Mouse (Mus musculus) CH12F3 (cell line): ENCODE measurements around the gene Usp47.

Experiments used
- in situ Hi-C: fragments of 300-500 bp; cut with MboI; formaldehyde crosslinking; loops from 2 replicates; pipeline ENCODE4 v1.14.3; 2020; ENCODE audit warnings: low sequenced_read_pairs

Gene Usp47

DNA sequence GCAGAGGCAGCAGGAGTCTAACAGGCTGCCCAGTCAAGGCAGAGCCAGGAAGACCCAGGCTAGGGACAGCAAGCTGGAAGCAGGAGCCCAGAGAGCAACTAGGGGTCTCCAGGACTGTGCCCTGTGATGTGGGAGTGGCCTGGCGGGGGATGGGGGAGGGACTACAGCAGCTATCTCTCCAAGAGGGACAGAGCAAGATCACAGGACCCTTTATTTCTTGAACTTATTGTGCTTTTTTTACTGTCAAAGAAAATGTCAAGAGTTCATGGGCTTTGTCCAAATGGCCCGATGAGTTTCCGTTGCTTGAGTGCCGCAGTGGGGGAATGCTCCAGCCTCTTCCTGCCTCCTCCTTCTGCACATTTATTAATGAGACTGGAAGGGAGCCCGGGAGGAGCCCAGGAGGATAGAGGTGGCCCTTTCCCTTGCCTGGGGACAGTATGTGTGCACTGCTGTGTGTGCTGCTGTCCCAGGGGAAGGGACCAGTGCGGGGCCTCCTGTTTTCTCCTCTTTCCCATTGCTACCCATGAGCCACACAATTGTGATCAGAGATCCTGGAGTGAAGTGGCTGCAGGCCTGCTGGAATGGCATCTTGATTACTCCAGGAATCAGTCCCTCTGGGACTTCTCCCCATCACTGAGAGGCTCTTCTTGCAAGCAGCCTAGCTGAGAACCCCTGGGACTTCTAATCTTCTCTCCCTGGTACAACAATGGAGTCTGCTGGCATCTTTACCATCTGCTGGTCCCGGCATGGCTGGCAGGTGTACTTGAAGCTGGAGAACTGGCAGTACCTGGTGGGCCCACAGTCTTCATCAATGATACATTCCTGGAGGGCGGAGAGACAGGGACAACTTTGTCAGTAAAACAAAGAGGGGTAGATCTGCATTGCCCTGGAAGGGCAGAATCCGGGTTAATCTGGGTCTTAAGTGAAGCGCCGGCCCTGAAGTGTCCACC lies 97.8 kb downstream of the Usp47 start:
- in situ Hi-C loops: no loop called here

DNA sequence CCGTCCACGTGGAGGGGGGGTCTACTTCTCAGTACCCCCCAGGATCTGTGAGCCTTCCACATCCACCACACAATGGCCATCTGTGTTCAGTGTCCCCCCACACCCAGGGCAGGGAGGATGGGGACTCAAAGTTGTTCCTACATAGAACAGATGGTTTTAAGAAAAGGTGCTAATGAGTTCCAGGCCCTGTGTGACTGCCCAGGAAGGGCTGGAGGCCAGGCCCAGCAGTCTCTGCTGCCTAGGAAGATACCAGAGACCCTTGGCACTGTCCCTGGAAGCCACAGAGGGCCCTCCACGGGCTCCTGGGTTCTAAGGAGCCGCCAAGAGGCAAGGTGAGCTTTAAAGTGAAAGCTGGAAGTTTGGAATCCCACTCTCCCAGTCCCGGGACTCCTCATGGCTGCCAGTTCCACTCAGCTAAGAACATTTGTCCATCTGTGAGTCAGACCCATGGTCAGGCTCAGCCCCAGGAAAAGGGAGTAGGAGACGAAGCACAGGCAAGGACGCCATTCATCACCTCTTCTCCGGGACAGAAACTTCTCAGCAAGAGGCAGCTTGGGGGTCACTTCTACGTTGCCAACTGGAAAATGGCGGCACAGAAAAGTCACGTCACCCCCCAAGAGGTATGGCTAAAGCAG lies 98.7 kb downstream of the Usp47 start:
- in situ Hi-C loops: no loop called here

DNA sequence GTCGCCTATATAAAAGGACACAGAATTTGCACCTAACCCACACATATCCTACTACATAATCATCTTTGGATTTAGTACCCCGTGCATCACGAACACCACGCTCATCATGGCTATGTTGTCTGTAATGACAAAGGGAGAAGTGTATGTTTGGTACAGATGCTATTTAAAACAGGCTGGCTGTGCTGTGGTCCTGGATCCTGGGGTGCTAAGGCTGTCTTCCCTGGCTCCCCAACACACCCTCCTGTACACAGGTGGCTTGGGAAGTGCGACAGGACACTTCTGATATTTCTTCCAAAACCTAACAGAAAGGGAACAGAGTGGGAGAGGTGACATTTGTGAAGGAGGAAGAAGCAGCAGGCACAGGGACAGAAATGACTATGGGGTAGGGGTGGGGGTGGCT lies 100.3 kb downstream of the Usp47 start:
- in situ Hi-C loops: no loop called here

DNA sequence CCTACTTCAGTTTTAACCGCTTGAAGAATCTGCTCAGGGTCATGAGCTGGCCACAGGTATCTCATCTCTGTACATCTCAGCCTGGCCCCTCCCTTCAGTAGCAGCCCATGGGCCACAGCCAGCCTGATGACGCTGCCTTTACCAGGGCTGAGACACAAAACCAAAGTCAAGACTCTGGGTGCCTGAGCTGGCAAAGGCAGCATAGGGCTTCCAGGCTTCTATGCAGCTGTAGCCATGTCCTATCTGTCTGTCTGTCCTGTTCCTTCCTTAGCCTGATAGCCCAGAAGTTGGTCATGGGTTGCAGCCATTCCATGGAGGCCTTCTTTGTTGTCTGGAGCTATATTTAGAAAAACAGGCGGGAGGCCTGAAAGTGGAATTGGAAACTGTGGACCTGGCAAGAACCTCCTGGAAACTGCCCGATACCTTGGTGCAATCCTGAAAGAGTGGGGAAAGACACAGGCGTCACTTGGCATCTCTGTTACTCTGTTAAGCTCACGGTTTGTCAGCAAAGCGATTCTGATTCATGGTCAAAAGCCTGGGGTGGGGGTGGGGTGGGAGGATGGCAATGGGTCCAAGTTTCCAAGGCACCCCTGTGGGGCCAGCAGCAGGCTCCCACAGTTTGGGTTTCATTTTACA lies 102.4 kb downstream of the Usp47 start:
- in situ Hi-C loops: no loop called here

DNA sequence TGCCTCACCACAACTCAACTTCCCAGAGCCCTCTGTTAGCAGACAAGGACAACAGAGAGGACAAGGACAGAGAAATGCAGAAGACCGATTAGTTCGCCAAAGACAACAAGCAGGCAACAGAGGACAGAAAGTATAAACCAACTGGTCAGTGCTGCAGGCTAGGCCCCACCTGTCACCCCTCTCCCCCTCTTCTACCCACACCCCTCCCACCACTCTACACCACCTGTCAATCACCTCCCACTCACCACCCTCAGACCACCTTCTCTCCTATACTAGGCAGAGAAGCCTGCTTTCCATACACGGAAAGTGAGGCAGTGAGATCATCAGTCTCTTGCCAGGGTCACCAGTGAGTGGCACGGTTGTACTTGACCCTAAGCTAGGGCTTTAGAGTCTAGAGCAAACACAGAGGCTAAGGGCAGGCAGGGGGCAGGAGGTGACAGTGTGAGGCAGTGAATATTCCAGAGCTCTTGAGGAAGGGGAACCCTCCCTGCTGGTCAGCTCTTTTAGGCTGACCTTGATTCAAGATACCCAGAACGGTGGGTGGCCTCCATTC lies 103.9 kb downstream of the Usp47 start:
- in situ Hi-C loops: no loop called here

DNA sequence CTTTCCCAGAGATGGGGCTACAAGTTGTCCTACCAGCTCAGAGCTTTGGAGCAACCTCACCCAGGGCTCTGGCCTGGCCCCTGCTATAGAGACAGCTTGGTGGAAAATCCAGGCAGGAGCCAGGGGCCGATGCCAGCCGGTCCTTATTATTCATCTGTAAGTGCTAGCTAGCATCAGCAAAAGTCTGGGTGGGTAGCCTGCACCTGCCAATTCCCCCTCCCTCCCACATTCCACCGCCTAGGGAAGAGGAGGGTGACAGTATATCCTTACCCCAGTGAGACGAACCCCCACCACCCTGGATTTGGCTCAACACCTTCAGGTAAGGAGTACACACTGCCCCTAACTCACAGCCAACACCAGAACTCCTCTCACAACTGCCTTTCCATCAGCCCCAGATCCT lies 104.7 kb downstream of the Usp47 start:
- in situ Hi-C loops: no loop called here

DNA sequence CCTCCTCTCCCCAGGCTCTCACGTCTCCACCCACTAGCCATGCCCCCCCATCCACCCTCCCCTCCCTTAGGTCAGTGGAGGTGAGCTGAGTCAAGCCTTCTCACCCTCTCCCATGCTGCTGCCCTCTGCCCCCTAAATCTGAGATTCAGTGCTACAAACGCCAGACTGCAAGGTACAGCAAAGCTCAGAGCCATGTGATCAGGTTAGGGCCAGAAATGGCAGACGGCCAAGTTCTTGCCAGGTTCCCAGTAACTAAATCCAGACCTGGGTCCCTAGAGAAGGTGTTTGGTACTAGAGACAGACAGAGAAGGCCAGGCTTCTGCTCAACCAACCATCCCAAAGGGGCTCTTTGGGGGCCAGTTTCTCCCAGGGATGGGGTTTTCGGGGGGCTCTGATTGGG lies 105.5 kb downstream of the Usp47 start:
- in situ Hi-C loops: no loop called here

DNA sequence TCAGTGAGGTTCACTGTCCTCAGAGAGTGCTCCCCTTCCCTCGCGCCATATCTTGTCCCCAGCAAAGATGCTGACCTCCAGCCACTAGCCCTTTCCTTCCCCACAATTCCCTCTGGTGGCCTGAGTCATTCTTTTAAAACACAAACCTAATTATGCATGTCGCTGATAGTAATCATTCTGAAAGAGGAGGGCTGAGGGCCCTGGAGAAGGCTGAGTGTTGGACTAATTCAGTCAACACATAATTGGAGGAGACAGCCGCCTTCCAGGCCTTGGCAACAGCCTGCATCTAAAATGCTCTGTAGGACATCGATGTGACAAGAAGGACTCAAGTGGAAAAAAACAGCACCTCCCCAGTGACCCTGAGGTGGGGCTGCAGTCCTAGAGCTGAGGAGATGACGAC lies 106.5 kb downstream of the Usp47 start:
- in situ Hi-C loops: no loop called here

DNA sequence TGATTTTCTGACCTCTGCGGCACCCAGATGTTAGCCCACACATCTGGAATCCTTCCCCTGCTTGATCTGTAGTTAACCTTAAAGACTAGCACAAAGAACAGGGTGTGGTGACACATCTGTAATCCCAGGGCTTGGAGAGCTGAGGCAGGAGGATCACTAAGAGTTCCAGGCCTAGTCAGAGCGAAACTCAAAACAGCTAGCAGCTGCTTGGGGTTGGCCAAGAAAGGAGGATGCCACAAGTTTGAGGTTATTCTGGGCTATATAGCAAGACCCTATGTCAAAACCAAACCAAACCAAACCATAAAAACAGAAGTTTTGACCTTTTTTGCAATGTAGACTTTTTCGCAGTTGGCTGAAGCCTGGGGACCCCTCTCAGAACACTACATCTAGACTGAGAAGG lies 107.4 kb downstream of the Usp47 start:
- in situ Hi-C loops: no loop called here

DNA sequence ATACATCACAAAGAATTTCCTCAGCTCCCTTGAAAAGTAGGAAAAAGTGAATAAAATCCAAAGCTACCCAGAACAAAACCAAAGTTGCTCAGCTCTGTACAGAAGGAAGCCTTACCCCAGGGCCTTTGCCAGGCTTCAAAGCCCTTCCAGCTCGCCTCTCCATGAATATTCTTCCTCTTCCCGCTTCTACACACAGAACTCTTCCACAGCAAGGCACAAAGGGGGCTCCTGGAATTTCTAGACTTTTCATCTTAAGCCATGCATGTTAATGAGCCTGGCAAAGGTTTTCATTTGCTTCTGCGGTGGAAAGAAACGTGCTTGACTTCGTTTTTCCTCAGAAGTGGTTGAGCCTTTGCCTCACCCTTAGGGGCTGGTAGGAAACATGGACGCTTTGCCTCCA lies 108.7 kb downstream of the Usp47 start:
- in situ Hi-C loops: no loop called here

DNA sequence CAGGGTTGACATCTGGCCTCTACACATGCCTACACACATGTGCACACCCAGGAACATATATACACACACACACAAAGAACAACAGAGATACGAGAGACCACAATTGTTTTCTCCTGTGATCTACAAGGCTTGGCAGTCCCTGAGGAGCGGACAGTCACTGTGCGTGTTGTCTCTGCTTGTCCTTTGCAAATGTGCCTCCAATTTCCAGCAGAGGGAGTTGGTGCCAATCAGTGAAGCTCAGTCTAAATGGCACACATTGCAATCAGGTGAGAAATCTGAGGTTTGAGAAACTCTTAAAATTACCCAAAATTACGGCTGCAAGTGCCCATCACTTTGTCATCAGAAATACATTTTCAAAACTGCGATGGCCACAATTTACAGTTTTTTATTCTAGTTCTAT lies 110.0 kb downstream of the Usp47 start:
- in situ Hi-C loops: no loop called here

DNA sequence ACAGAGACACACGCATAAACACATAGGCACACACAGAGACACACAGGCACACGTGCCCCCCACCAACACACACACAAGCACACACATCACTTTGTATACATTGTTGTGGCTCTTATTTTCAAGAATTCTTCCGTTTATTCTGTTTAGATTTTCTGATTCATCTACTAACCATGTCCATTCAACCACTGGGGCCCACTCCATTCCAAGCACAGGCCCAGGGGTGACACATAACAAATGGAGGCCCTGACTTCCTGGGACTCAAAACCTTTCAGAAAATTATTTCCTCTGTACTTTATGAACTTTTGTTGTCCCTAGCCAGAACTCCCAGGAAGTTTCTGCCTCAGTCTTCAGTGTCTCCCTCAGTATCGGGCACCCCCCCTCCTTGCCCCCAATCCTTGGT lies 111.9 kb downstream of the Usp47 start:
- in situ Hi-C loops: no loop called here

DNA sequence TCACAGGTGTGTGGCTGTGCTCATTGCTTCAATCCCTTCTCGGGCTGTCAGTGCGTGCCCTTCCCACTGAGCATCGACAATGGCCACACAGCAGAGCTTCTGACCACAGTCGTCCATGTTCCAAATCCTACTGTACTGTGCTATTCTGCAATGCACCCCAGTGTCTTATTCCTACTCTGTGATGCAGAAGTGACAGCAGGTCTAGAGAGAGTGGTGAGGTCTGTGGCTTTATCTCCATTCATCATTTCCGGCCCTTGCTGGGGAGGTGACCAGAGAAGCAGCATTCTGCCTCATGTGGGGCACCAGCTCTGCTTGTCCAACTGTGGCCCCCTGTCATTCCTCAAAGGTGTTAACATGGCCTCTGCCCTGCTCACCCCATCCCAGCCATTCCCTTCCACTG lies 113.2 kb downstream of the Usp47 start:
- in situ Hi-C loops: no loop called here

DNA sequence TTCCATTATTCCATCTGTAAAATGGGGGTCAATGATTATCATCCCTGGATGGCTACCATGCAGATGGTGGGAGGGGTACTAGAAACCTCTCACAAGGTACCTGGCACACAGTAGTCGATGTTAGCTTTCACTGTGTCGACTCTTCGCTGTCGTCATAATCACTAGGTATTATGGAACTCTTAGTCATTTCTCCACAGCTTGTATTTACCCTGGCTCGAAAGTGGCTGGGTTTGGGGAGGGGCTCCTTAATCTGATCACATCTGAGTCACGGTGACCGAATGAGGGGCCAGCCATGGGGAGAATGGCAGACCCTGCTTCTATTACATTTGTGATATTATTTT lies 114.8 kb downstream of the Usp47 start:
- in situ Hi-C loops: no loop called here

DNA sequence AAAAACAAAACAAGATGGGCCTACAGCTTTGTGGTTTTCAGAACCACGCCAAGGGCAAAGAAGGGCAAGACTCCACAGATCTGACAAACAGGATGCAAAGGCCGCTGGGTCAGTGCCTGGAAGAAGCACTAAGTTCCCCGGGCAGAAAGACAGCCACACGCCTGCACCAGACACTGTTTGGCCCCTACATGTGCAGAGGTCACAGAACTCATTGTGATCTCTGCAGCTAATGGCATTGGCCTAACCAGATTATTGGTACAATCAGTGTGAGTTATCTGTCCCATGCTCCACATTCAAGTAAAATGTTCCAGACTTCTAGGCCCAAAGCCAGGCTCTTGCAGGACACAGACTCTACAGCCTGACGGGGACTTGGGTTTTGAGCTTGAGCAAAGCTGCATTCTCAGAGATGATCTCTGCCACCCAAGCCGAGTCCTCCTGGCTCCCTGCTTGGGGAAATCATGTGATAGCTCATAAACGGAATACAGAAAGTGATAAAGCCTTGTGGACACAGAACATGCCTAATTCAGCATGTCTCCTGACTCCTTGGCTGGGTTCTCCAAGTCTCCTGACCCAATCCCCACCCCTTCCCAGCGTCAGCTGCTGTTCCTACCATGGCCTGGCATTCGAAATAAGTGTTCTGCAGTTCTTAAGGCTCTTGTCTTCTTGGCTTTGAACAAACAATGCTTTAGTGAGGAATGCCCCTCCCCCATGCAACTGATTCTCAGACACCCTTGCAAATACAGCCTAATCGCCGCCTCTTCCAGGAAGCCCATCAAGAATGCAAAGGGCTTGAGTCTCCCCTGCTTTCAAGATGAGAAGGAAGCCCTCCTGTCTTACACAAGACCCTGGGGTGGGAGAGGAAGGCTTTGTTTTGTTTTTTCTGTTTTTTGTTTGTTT lies 115.5 kb downstream of the Usp47 start:
- in situ Hi-C loops: no loop called here

DNA sequence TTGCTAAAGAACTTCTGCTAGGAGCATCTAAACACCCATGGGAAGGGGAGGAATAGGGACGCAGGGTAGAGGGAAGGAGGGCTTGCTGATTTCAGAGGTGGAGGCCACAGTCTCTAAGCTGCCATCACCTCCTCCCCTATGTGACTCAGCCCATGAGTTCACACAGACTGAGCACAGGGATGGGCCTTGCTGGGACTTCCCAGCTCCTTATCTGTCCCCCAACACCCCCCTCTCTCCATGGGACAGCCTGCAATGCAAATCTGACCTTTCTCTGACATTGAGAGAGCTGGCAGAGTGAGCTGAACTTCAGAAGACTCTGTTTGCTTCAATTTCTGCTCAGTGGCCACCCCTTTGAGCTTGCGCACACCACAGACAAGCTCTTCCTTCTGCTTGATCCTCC lies 117.4 kb downstream of the Usp47 start:
- in situ Hi-C loops: no loop called here

DNA sequence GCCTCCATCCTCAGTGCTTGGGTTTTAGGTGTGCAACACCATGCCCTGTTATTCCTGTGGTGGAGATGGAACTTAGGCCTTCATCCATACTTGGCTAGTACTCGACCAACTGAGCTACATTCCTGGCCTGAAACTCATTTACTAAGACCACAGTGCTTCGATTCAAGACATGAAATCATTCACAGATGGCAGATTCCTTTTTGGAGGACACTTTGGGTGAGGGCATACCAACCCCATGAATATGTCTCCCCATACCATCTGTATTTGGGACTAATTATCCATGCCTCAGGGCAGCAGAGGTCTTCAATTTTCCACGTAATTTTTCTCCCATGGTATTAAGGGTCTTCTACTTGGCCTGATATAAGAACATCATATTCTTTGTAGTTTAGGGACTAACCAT lies 119.3 kb downstream of the Usp47 start:
- in situ Hi-C loops: no loop called here

DNA sequence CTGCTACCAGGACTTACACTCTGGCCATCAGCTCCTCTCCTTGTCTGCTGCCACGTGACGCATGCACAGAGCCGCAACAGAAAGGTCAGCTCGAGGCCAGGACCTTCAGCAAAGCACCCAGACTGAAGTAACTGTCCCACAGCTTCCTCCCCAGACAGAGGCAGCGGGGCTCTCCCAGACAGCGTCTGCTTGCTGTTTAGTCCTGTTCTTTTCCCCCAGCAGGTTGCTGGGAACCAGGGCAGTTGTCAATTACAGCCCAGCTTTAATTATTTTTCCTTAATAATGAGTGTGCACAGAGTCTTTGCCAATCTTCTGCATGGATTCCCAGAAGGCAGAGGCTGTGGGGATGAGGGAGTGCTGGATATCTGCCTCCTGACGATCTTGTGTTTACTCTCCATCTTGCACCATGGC lies 119.8 kb downstream of the Usp47 start:
- in situ Hi-C loops: no loop called here

DNA sequence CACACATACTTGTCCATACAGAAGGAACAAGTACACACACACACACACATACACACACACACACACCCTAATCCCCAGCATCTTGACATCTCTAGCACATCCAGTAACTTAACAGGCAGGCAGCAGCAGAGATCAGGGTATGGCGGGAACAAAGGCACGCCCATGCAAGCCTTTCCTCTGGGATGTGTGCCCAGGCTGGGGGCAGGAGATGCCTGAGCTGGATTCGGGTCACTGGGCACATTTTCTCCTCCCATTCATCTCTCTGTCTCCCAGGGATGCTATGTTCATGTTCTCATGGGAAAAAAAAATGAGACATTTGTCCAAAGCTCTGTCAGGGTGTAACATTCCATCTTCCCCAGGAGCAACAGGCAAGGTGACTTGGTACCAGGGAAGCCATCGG lies 120.7 kb downstream of the Usp47 start:
- in situ Hi-C loops: no loop called here

DNA sequence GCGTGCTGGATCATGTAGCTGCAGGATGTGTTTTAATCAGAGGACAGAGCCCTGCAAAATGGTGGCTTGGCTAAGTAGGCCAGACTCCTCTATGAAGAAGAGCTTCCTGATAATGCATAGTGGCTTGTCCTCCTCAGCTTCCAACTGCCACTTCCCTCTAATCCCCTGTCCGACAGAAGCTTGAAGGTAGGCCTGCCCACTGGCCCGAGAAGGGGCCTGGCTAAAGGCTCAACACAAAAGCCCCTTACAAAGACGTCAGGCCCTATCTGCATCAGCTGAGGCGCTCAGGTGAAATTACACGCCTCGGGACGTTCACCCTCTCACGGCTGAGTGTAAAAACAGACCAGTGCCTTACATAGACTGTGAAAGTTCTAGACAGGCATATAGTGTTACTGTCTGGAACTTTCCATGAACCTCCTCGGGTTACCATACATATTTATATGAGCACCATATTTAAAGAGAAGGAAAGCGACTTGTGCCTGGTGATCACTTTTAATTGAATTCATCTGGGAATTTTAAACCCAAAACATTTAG lies 121.4 kb downstream of the Usp47 start:
- in situ Hi-C loops: no loop called here

DNA sequence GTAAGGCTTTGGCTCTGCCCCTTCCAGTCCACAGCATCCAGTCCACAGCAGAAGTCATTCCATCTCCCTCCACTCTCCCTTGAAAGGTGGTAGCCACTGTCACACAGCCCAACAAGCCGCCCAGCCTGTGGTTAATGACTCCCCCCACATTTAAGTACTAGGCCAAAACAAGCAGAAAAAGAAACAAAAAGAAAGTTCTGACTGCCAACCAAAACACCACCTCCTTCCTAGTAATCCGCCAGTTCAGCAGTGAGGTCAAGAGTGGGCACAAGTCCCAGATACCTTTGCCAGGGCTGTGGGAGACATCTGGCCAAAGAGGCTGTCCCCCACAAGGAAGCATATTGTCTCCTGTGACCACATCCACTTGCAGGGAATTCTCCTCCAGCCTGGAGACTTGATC lies 124.7 kb downstream of the Usp47 start:
- in situ Hi-C loops: no loop called here
